Mouse (Mus musculus): ENCODE data around the gene Znhit3. TPM values are rescaled to one million over a fixed set of nuclear protein-coding genes. Genes with fewer than 3 reads are reported as not detected.

Gene Znhit3
- polyA plus RNA-seq, 1 experiment from 2014 or later = 60.0 TPM

GRCm38 (mm10) chr11:84952611-84953010 lies 36.4 kb upstream of the Znhit3 start:
- Histone ChIP-seq H3K9ac (no peak overlapping the region), H3K4me3 (replicated peaks) (no peak overlapping the region), H3K4me2 (no peak overlapping the region), H3K4me1 (peaks cover 19% of the 10 kb centered on the region), H3K9me3 (replicated peaks) (no peaks in the 10 kb centered on the region), H3K27me3 (peaks cover 17% of the 10 kb centered on the region), H3K27ac (no peak overlapping the region), H3K36me3 (no peaks in the 10 kb centered on the region)
- ATAC-seq (replicated peaks; ENCODE audit: low FRiP score) = no peak
- WGBS = 28% methylated on average over 2 of the region's 2 CpGs

GRCm38 (mm10) chr11:84948526-84948925 lies 32.4 kb upstream of the Znhit3 start:
- no peak for ATAC-seq (replicated peaks; ENCODE audit: low FRiP score)
- no peak overlapping the region for H3K9ac ChIP-seq
- WGBS = 50% methylated on average over 3 of the region's 3 CpGs

GRCm38 (mm10) chr11:84948114-84948513 lies 31.9 kb upstream of the Znhit3 start:
- 52% methylated on average over 3 of the region's 3 CpGs for WGBS
- Histone ChIP-seq H3K9ac (no peak overlapping the region), H3K4me1 (peaks cover 4% of the 10 kb centered on the region; the same call in 1 of the 2 replicates), H3K27me3 (peaks cover 24% of the 10 kb centered on the region), H3K36me3 (no peaks in the 10 kb centered on the region), H3K4me2 (no peak overlapping the region), H3K9me3 (replicated peaks) (no peaks in the 10 kb centered on the region), H3K4me3 (replicated peaks) (no peak overlapping the region), H3K27ac (no peak overlapping the region)
- ATAC-seq (replicated peaks; ENCODE audit: low FRiP score) = no peak

More at GRCm38 (mm10) chr11:84948526-84948925, 32.4 kb upstream of the Znhit3 start:
- no peak overlapping the region for H3K4me2 ChIP-seq
- H3K4me1 ChIP-seq = peaks cover 3% of the 10 kb centered on the region; the same call in 1 of the 2 replicates
- no peaks in the 10 kb centered on the region for H3K36me3 ChIP-seq
- no peak overlapping the region for H3K4me3 ChIP-seq (replicated peaks)
- H3K27ac ChIP-seq = no peak overlapping the region
- H3K9me3 ChIP-seq (replicated peaks) = no peaks in the 10 kb centered on the region
- peaks cover 20% of the 10 kb centered on the region for H3K27me3 ChIP-seq

DNA sequence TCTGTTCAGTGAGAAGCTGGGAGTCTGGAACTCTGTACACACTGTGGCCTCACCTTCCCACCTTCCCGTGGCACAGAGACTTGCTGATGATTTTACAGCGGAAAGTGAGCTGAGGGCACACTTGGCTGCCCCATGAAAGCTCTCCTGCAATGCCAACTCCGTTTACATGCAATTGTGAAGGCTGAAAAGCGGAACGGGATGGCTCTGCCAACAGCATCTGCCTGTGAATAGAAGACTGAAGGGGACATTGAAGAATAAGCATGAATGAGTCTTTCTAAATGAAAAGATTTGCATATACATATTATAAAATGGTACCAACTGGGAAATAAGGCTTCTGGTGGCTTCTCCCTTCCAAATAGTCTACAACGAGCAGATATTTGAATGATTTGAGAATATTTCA lies 31.0 kb upstream of the Znhit3 start:
- no peak overlapping the region for H3K4me3 ChIP-seq (replicated peaks)
- 57% methylated on average over 6 of the region's 6 CpGs for WGBS

GRCm38 (mm10) chr11:84945841-84946240 lies 29.7 kb upstream of the Znhit3 start:
- peaks cover 27% of the 10 kb centered on the region for H3K27me3 ChIP-seq
- peaks cover 4% of the 10 kb centered on the region; the same call in 1 of the 2 replicates for H3K4me1 ChIP-seq
- ATAC-seq (replicated peaks; ENCODE audit: low FRiP score) = no peak
- 67% methylated on average over 3 of the region's 3 CpGs for WGBS
- H3K4me3 ChIP-seq (replicated peaks) = no peak overlapping the region
- H3K9me3 ChIP-seq (replicated peaks) = no peaks in the 10 kb centered on the region
- H3K9ac ChIP-seq = no peak overlapping the region
- no peak overlapping the region for H3K27ac ChIP-seq
- no peak overlapping the region for H3K4me2 ChIP-seq
- H3K36me3 ChIP-seq = no peaks in the 10 kb centered on the region

More for the DNA sequence above, 31.0 kb upstream of the Znhit3 start:
- no peaks in the 10 kb centered on the region for H3K36me3 ChIP-seq
- H3K9ac ChIP-seq = no peak overlapping the region
- H3K27ac ChIP-seq = no peak overlapping the region
- H3K27me3 ChIP-seq = peaks cover 27% of the 10 kb centered on the region
- no peaks in the 10 kb centered on the region for H3K9me3 ChIP-seq (replicated peaks)
- peaks cover 4% of the 10 kb centered on the region; the same call in 1 of the 2 replicates for H3K4me1 ChIP-seq
- no peak for ATAC-seq (replicated peaks; ENCODE audit: low FRiP score)
- no peak overlapping the region for H3K4me2 ChIP-seq

DNA sequence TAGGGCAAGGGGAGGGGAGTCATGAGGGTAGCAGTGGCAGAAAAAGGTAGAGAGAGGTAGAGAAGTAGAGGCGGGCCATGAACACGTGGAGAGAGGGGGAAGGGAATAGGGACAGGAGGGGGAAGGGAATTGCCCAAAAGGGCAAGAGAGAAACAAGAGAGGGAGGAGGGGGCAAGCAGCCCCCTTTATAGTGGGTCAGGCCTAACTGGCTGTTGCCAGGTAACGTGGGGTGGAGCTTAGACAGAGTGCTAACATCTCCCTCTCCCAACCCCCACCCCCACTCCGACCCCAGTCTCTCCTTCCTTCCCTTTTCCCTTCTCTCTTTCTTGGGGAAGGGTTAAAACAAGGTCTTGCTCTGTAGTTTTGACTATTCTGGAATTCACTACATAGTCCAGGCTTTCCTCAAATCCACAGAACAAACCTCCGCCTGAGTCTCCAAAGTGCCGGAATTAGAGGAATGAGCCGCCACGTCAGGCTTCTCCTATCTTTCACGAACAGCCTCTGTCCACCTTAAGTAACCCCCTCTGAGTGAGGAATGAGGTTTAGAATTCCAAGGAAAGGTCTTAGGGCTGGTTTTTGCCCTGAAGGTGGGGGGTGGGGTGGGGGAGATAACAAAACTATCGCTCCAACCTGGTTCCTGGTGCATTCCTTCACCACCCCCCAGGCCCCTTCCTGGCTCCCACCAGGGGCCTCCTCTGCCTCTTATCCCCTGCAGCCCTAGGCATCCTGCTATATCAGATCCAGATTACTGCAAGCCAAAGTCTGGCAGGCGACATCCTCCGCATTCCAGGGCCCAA lies 28.7 kb upstream of the Znhit3 start:
- H3K4me1 ChIP-seq = peaks cover 4% of the 10 kb centered on the region; the same call in 1 of the 2 replicates
- no peaks in the 10 kb centered on the region for H3K36me3 ChIP-seq
- no peak overlapping the region for H3K4me3 ChIP-seq (replicated peaks)
- WGBS = 6% methylated on average over 12 of the region's 12 CpGs
- H3K27me3 ChIP-seq = peaks cover 27% of the 10 kb centered on the region
- no peak overlapping the region for H3K9ac ChIP-seq
- no peak overlapping the region for H3K4me2 ChIP-seq
- no peak overlapping the region for H3K27ac ChIP-seq
- ATAC-seq (replicated peaks; ENCODE audit: low FRiP score) = no peak
- no peaks in the 10 kb centered on the region for H3K9me3 ChIP-seq (replicated peaks)

DNA sequence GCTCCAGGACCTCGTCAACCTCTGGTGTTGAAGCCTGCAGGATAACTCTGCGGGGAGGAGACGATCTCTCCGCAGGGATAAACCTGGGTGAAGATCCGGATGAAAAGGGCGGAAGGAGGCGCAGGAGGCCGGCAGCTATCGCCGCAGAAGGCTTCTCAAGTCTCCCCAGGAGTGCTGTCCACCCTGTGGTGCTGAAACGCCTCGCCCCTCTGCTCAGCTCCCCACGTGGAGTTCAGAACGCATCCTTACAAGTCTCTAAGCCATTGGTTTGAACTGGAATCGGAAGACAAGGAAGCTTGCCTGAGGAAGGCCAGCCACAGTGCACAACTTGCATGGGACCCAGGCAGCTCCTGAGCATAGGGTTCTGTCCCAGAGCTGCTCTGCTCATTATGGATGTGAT lies 27.8 kb upstream of the Znhit3 start:
- Histone ChIP-seq H3K4me2 (peak overlapping the region; percentile 48), H3K4me3 (replicated peaks) (0 out of 2 replicates have a peak overlapping the region, but pooled peaks have one; percentile 15), H3K27ac (no peak overlapping the region), H3K36me3 (no peaks in the 10 kb centered on the region), H3K9me3 (replicated peaks) (no peaks in the 10 kb centered on the region), H3K4me1 (peaks cover 4% of the 10 kb centered on the region; the same call in 1 of the 2 replicates), H3K27me3 (peaks cover 27% of the 10 kb centered on the region), H3K9ac (no peak overlapping the region)
- 0 out of 2 replicates have a peak, but pooled peaks have one; percentile 33 for ATAC-seq (replicated peaks; ENCODE audit: low FRiP score)
- WGBS = under 1% methylated on average over 15 of the region's 15 CpGs

GRCm38 (mm10) chr11:84940140-84940539 lies 24.0 kb upstream of the Znhit3 start:
- 77% methylated on average over 10 of the region's 10 CpGs for WGBS
- Histone ChIP-seq H3K4me3 (replicated peaks) (no peak overlapping the region), H3K9ac (no peak overlapping the region), H3K27ac (no peak overlapping the region), H3K4me1 (peaks cover 4% of the 10 kb centered on the region; the same call in 1 of the 2 replicates), H3K27me3 (peaks cover 22% of the 10 kb centered on the region), H3K4me2 (no peak overlapping the region), H3K9me3 (replicated peaks) (no peaks in the 10 kb centered on the region), H3K36me3 (no peaks in the 10 kb centered on the region)
- no peak for ATAC-seq (replicated peaks; ENCODE audit: low FRiP score)

DNA sequence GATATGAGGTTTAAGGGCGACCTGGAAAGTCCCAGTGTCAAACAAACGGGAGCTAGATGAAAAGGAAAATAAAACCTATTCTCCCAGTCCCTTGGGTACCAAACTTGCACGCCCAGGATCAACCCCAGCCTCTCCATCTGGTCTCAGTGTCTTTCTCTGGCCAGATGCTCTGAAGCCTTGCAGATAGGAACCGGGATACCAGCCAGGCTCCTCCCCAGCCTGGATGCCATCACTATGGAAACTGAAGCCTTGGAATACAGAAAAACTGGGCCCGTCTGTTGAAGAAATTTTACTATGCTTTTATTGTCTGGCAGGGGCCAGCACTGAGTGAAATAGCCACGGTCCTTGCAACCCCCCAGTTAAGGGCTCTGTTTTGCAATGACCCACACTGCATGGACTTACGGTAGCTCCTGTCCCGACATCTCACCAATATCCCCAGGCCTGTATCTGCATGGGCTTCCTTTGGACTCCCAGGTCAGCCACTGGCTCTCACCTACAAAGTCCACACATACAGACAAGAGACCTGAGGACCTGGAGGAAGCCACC lies 23.4 kb upstream of the Znhit3 start:
- WGBS = 60% methylated on average over 8 of the region's 8 CpGs
- H3K4me2 ChIP-seq = no peak overlapping the region
- no peaks in the 10 kb centered on the region for H3K36me3 ChIP-seq
- H3K4me3 ChIP-seq (replicated peaks) = no peak overlapping the region
- H3K4me1 ChIP-seq = peaks cover 4% of the 10 kb centered on the region; the same call in 1 of the 2 replicates
- no peak overlapping the region for H3K27ac ChIP-seq
- no peak overlapping the region for H3K9ac ChIP-seq
- no peaks in the 10 kb centered on the region for H3K9me3 ChIP-seq (replicated peaks)
- ATAC-seq (replicated peaks; ENCODE audit: low FRiP score) = no peak
- H3K27me3 ChIP-seq = peaks cover 16% of the 10 kb centered on the region

DNA sequence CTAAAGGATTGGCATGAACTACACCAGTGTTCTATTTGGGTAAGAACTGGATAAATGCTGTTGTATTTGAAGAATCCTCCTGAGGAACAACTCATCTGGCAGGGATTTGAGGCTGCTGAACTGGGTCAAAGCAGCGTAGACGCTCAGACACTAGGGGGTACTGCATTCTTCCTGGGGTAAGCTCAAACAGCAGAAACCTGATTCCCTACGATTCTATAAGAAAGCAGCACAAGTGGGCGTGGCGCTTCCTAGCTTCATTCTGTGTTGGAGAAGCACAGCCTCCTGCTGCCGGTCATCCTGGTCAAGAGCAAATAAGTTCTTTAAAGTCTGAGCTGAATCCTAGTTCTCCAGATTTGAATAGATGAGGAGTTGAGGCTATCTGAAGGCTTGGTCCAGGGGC lies 16.1 kb upstream of the Znhit3 start:
- no peaks in the 10 kb centered on the region for H3K9me3 ChIP-seq (replicated peaks)
- no peaks in the 10 kb centered on the region for H3K36me3 ChIP-seq
- no peaks in the 10 kb centered on the region for H3K27me3 ChIP-seq
- no peak overlapping the region for H3K4me3 ChIP-seq (replicated peaks)
- ATAC-seq (replicated peaks; ENCODE audit: low FRiP score) = no peak
- H3K9ac ChIP-seq = no peak overlapping the region
- H3K27ac ChIP-seq = no peak overlapping the region
- 18% methylated on average over 6 of the region's 6 CpGs for WGBS
- no peak overlapping the region for H3K4me2 ChIP-seq
- H3K4me1 ChIP-seq = no peaks in the 10 kb centered on the region

DNA sequence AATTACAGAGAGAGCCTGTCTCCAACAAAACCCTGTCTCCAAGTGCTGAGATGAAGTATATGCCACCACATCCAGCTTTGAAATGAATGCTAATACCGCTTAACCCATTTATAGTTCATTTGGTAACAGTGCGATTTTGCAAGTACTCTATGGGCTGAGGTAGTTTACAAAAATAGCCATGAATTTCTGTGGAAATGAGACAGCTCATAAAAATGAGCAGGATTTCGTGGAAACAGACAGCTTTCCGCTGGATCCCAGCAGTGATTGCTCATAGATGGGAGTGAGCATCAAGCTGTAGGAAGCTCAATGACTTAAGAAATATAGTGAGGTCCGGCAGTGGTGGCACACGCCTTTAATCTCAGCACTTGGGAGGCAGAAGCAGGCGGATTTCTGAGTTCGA lies 4.8 kb upstream of the Znhit3 start:
- Histone ChIP-seq H3K27me3 (no peaks in the 10 kb centered on the region), H3K36me3 (no peaks in the 10 kb centered on the region), H3K4me2 (no peak overlapping the region), H3K9me3 (replicated peaks) (no peaks in the 10 kb centered on the region), H3K4me3 (replicated peaks) (no peak overlapping the region), H3K4me1 (peaks cover 3% of the 10 kb centered on the region), H3K9ac (no peak overlapping the region), H3K27ac (no peak overlapping the region)
- ATAC-seq (replicated peaks; ENCODE audit: low FRiP score) = no peak
- WGBS = 85% methylated on average over 8 of the region's 8 CpGs

DNA sequence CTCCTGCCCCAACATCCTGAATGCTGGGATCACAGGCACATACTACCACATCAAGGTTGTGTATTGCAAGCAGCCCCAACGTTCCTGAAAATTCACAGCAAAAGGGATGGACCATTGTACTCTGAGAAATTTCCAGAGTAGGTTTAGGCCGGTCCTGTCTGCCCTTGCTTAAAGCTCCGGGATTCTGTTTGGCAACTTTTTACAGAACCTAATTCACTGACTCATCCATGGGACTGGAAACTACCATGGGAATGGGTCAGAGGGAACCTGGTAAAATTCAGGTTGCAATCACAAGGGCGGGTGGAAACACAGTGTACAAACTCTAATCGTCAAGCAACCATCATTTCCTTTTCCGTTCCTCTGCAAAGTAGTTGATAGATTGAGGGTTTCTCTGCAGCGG lies 3.8 kb upstream of the Znhit3 start:
- H3K9ac ChIP-seq = no peak overlapping the region
- H3K4me2 ChIP-seq = no peak overlapping the region
- H3K27me3 ChIP-seq = no peaks in the 10 kb centered on the region
- no peak overlapping the region for H3K4me3 ChIP-seq (replicated peaks)
- ATAC-seq (replicated peaks; ENCODE audit: low FRiP score) = no peak
- peaks cover 9% of the 10 kb centered on the region for H3K4me1 ChIP-seq
- no peak overlapping the region for H3K27ac ChIP-seq
- 65% methylated on average over 7 of the region's 7 CpGs for WGBS
- no peaks in the 10 kb centered on the region for H3K9me3 ChIP-seq (replicated peaks)
- H3K36me3 ChIP-seq = no peaks in the 10 kb centered on the region

All from kidney, embryonic 15.5 days (tissue).